Mouse (Mus musculus) embryonic fibroblast, embryonic 13.5 days (primary cell): ENCODE data around the gene Gm11985. TPM values are rescaled to one million over a fixed set of nuclear protein-coding genes. Genes with fewer than 3 reads are reported as not detected.

ENCODE experiments used
- H3K27ac ChIP-seq: 2 replicates; pipeline ENCODE4 v1.5.1; 2012; ENCODE audit warnings: low read length, control low read depth, inconsistent platforms; ENCODE audit not compliant: insufficient read depth
- H3K4me1 ChIP-seq: 2 replicates; pipeline ENCODE4 v1.6.1; 2011; ENCODE audit warnings: low read length; ENCODE audit not compliant: control insufficient read depth, insufficient read depth
- H3K4me3 ChIP-seq: 2 replicates; pipeline ENCODE4 v1.5.1; 2011; ENCODE audit warnings: mild to moderate bottlenecking, control low read depth, low read length; ENCODE audit not compliant: insufficient read depth
- CTCF ChIP-seq: IDR thresholded peaks from 2 replicates; pipeline ENCODE4 v1.5.1; 2011; ENCODE audit warnings: mild to moderate bottlenecking, control low read depth, low read length, moderate library complexity, borderline replicate concordance; ENCODE audit not compliant: insufficient read depth
- POLR2A ChIP-seq: IDR thresholded peaks from 2 replicates; pipeline ENCODE4 v1.6.1; 2011; ENCODE audit warnings: low read depth, mild to moderate bottlenecking, control low read depth, low read length, moderate library complexity
- polyA plus RNA-seq: library from polyadenylated mRNA; stranded (reverse); fragments of >200 nt; gene quantifications from 2 replicates; pipeline ENCODE4 v1.2.4, GENCODE M21; 2011; ENCODE audit warnings: low read depth; ENCODE audit not compliant: missing spikeins, insufficient read length

Gene Gm11985
- polyA plus RNA-seq, 1 experiment: not detected

GRCm38 (mm10) chr11:7160637-7161101, 27.7 kb downstream of the Gm11985 start:
- Histone ChIP-seq H3K4me3 (no peak overlapping the region), H3K4me1 (no peaks in the 10 kb centered on the region), H3K27ac (no peak overlapping the region)
- no peak for TF ChIP-seq CTCF
- no peak for TF ChIP-seq POLR2A

DNA sequence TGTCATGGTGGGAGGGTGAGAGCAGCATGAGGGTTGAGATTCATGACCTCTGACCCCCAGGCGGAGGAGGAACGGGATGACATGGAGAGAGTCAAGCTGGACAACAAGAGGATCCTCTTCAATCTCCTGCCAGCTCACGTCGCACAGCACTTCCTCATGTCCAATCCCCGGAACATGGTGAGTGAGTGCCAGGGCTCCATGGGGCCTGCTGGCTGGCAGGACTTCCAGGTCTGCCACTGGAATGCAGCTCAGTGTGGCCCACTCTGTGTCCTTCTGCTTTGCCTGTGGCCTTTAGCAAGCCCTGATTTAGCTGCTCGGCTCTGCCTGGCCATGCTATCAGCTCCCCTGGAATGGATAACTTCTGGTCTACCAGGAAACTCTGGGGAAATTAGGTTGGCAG, 28.2 kb downstream of the Gm11985 start:
- TF ChIP-seq CTCF: no peak
- TF ChIP-seq POLR2A: no peak
- Histone ChIP-seq H3K4me1 (no peaks in the 10 kb centered on the region), H3K27ac (no peak overlapping the region), H3K4me3 (no peak overlapping the region)

DNA sequence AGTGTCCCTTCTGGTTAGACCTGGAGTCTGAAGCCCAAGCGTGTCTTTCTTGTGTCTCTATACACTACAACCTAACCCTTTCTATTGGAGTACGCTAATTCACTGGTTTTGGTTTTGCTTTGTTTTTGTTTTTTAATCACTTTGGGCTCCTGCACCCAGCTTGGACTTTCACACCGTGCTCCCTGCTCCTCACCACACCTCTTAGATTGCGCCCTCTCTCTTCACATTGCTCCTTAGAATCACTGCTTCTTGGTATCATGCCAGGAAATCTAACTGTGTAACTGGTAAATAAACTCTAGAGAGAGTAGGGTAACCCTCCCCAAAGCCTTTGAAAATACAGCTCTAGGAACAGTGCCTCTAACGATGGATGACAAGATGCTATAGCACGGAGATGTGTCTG, 30.2 kb downstream of the Gm11985 start:
- Histone ChIP-seq H3K4me3 (no peak overlapping the region), H3K4me1 (no peaks in the 10 kb centered on the region), H3K27ac (no peak overlapping the region)
- TF ChIP-seq CTCF: no peak
- TF ChIP-seq POLR2A: no peak

DNA sequence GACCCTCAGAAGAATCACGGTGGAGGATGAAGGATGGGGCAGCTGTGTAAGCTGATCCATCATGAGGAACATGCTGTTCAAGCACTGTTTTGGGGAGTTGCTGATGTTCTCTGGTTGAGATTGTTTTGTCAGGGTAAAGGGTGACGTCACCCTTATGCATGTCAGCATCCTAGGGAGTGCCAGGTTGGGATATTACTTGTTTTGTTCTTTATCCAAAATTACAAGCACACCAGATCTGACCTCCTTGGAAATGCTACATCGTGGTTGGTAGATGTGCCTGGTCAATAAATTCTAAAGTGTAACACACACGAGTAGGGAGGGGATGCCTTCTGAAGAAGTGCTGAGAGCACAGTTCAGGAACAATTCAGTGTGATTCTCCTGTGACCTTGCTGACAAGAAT, 31.9 kb downstream of the Gm11985 start:
- H3K4me3 ChIP-seq: no peak overlapping the region
- no peaks in the 10 kb centered on the region for H3K4me1 ChIP-seq
- H3K27ac ChIP-seq: no peak overlapping the region
- TF ChIP-seq CTCF: no peak
- no peak for TF ChIP-seq POLR2A

GRCm38 (mm10) chr11:7153081-7153480, 35.3 kb downstream of the Gm11985 start:
- Histone ChIP-seq H3K4me3 (no peak overlapping the region), H3K4me1 (no peaks in the 10 kb centered on the region), H3K27ac (no peak overlapping the region)
- no peak for TF ChIP-seq POLR2A
- no peak for TF ChIP-seq CTCF

DNA sequence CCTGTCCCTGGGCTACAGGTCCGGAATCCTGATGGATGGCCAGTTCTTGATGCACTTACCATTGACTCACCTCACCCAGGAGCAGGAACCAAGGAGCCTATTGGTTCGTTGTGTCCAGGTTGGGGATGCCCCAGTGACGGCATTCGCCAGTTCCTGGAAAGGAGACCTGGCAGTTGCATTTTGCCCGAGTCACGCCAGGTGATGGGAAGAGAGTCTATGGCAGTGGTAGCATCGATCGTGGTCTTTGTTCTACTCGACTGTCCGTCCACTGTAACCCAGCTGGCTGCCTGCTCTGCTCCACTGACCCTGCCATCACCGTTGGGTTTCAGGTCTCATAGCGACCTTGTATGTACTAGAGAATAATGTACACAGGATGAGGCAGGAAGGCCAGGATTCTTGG, 36.0 kb downstream of the Gm11985 start:
- no peak overlapping the region for H3K27ac ChIP-seq
- no peak overlapping the region for H3K4me3 ChIP-seq
- no peaks in the 10 kb centered on the region for H3K4me1 ChIP-seq
- no peak for TF ChIP-seq CTCF
- TF ChIP-seq POLR2A: no peak

DNA sequence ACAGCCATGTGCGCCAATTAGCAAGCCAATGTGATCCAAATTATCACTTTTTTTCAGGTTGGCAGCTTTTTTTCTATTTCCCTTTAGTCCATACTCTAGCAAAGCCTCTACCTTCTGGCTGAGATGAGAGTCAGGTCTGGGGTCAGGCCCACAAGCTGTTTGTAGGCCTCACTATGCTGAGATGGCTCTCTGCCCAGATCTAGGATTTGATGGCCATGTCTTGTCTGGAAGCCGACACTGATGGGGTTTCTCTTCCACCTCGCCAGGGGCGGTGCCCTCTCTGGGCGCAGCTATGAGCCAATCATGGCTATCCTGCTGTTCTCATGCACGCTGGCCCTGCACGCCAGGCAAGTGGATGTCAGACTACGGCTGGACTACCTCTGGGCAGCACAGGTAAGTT, 37.9 kb downstream of the Gm11985 start:
- Histone ChIP-seq H3K27ac (no peak overlapping the region), H3K4me3 (no peak overlapping the region), H3K4me1 (no peaks in the 10 kb centered on the region)
- TF ChIP-seq CTCF: no peak
- TF ChIP-seq POLR2A: no peak

- no peak overlapping the region for H3K4me3 ChIP-seq
- TF ChIP-seq POLR2A (no peak), CTCF (no peak)
- H3K4me1 ChIP-seq: peaks cover 2% of the 10 kb centered on the region; the same call in 1 of the 2 replicates
- H3K27ac ChIP-seq: no peak overlapping the region
Observed at GRCm38 (mm10) chr11:7149471-7149870, 38.9 kb downstream of the Gm11985 start.

GRCm38 (mm10) chr11:7147945-7148344, 40.4 kb downstream of the Gm11985 start:
- Histone ChIP-seq H3K27ac (no peak overlapping the region), H3K4me1 (peaks cover 2% of the 10 kb centered on the region; the same call in 1 of the 2 replicates), H3K4me3 (no peak overlapping the region)
- TF ChIP-seq POLR2A: no peak
- TF ChIP-seq CTCF: no peak

- Histone ChIP-seq H3K27ac (no peak overlapping the region), H3K4me1 (peaks cover 2% of the 10 kb centered on the region; the same call in 1 of the 2 replicates), H3K4me3 (no peak overlapping the region)
- no peak for TF ChIP-seq POLR2A
- no peak for TF ChIP-seq CTCF
Observed at GRCm38 (mm10) chr11:7147536-7147935, 40.8 kb downstream of the Gm11985 start.

GRCm38 (mm10) chr11:7145221-7145620, 43.1 kb downstream of the Gm11985 start:
- Histone ChIP-seq H3K27ac (no peak overlapping the region), H3K4me1 (peaks cover 2% of the 10 kb centered on the region; the same call in 1 of the 2 replicates), H3K4me3 (no peak overlapping the region)
- no peak for TF ChIP-seq POLR2A
- TF ChIP-seq CTCF: no peak

DNA sequence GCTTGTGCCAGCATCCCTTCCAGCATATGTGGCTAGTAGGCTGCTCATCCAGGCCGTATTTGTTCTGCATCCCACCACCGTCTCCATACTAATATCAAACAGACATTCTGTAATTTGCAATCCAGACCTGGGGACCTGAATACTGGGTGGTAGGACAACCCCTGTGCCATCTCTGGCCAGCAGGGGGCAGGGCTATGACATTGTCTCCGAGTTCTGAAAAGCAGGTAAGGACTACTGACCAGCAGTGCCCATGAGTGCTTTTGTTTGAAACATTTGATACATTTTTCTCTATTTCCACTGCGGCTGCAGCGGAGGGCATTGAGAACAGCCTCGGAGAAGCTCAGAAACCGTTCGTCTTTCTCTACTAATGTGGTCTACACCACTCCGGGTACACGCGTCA, 44.0 kb downstream of the Gm11985 start:
- no peak overlapping the region for H3K4me3 ChIP-seq
- TF ChIP-seq CTCF (peak; percentile 5; the same call in 1 of the 2 replicates), POLR2A (no peak)
- H3K4me1 ChIP-seq: peaks cover 2% of the 10 kb centered on the region; the same call in 1 of the 2 replicates
- no peak overlapping the region for H3K27ac ChIP-seq
